In genomic region chr16:87712986-87713693, GRCm38 (mm10) we compare ENCODE assay signal across 7 mouse cellular contexts. TPM values are rescaled to one million over a fixed set of nuclear protein-coding genes. Genes with fewer than 3 reads are reported as not detected.
DNase-seq lines count a peak whose midpoint lies in the region; TF ChIP-seq lines count a peak whose summit lies in the region.

No protein-coding gene starts in this region.

- in situ Hi-C loops in ES-E14 (cut with MboI; ENCODE audit: low sequenced_read_pairs in 2 of 2, unreplicated experiment in 2 of 2) = no loop called here

- no peak overlapping the region for H3K9ac ChIP-seq in ES-E14 (ENCODE audit: insufficient read depth, low read depth, low read length, poor library complexity, severe bottlenecking)

- H3K27ac ChIP-seq in ES-E14 (ENCODE audit: insufficient read depth, low read depth, low read length, poor library complexity, severe bottlenecking) = no peak overlapping the region
- peak overlapping the region; percentile 14; the same call in 1 of the 2 replicates for H3K27ac ChIP-seq in kidney, adult 2 months (ENCODE audit: insufficient read depth, low read depth, low read length)

- TF ChIP-seq POLR2A in kidney, adult 2 months (IDR thresholded peaks at IDR 0.05; ENCODE audit: low read depth, low read length) = no peak

- TF ChIP-seq CTCF in kidney, adult 2 months (conservative IDR thresholded peaks at IDR 0.05; ENCODE audit: insufficient read depth, insufficient read length, low read depth, low read length) = no peak

- no peak overlapping the region for H3K4me3 ChIP-seq in ES-E14 (ENCODE audit: insufficient read depth in 1 of 2, low read depth in 1 of 2, low read length in 2 of 2, poor library complexity in 1 of 2, severe bottlenecking in 1 of 2)
- no peak overlapping the region for H3K4me3 ChIP-seq in kidney, adult 2 months (ENCODE audit: insufficient read depth, low read depth, low read length)

- no peaks in the 10 kb centered on the region for H3K9me3 ChIP-seq in ES-E14 (ENCODE audit: control insufficient read depth, insufficient read depth, low read depth, low read length)

- no peak for DNase-seq in ES-E14 (ENCODE audit: low read depth, low spot score)
- DNase-seq in adrenal gland, postnatal 14 days = peak; percentile 35
- DNase-seq in kidney, adult 2 months = peak; percentile 94
- DNase-seq in lung, postnatal 36 days = peak; percentile 71
- DNase-seq in thymus, postnatal 4 days = peak; percentile 58
- no peak for DNase-seq in frontal cortex, postnatal 14 days (ENCODE audit: low spot score in 2 of 2)
- DNase-seq in neural tube, embryonic 10.5 days (ENCODE audit: extremely low spot score, low spot score) = no peak

- H3K36me3 ChIP-seq in ES-E14 (ENCODE audit: control insufficient read depth, insufficient read depth, low read length, poor library complexity, severe bottlenecking) = peaks cover 8% of the 10 kb centered on the region; the same call in 1 of the 2 replicates
- H3K36me3 ChIP-seq in kidney, adult 2 months (ENCODE audit: control insufficient read depth, insufficient read depth, low read length) = no peaks in the 10 kb centered on the region

- H3K4me1 ChIP-seq in ES-E14 (ENCODE audit: control insufficient read depth in 2 of 2, insufficient read depth in 2 of 2, low read length in 2 of 2, poor library complexity in 1 of 2) = peaks cover 11 to 32% of the 10 kb centered on the region in 2 experiments; a peak in 3 of 4 replicates
- peaks cover 27% of the 10 kb centered on the region; the same call in 1 of the 2 replicates for H3K4me1 ChIP-seq in kidney, adult 2 months (ENCODE audit: control insufficient read depth, insufficient read depth, low read length)

- 34% methylated on average over 18 of the region's 18 CpGs for WGBS in kidney, adult 2 months

- no peaks in the 10 kb centered on the region for H3K27me3 ChIP-seq in kidney, adult 2 months (replicated peaks; ENCODE audit: control insufficient read depth, insufficient read depth, low read length)

TF ChIP-seq in ES-E14, 5 proteins besides CTCF, POLR2A, EP300 and RAD21:
- TF ChIP-seq ZC3H11A (IDR thresholded peaks at IDR 0.05; ENCODE audit: borderline replicate concordance, low read depth, low read length) (no peak), ZNF384 (IDR thresholded peaks at IDR 0.05; ENCODE audit: low read depth, low read length) (no peak), MAFK (IDR thresholded peaks at IDR 0.05; ENCODE audit: insufficient read depth, low read depth, low read length) (peak; percentile 91)
TF ChIP-seq in ES-E14: peak in this region for 1.

RNA-seq across cellular contexts. Expression of gene Bach1, which starts 14.4 kb away (rescaled TPM):
- total RNA-seq in ES-E14 (2012; rRNA removed) = 16.9 and 19.5 TPM in 2 replicates
- total RNA-seq in adrenal gland, postnatal 14 days (2021) = 21.5 and 23.5 TPM in 2 replicates
- polyA plus RNA-seq in kidney, adult 2 months (2012; rRNA removed) = 8.6 and 9.7 TPM in 2 replicates

Comparison
In these comparisons a context has a peak if more than half of its experiments do, and no peak if none do; other contexts are left out.
1. DNase-seq: peak in adrenal gland, postnatal 14 days (single experiment), kidney, adult 2 months (single experiment), lung, postnatal 36 days (single experiment) and thymus, postnatal 4 days (single experiment); none in ES-E14 (single experiment), frontal cortex, postnatal 14 days (0 of 2) and neural tube, embryonic 10.5 days (single experiment).